Mouse (Mus musculus) liver, embryonic 14.5 days (tissue): ENCODE results near the gene Cacnb4.

Experiments used
- CTCF ChIP-seq: IDR thresholded peaks from 2 replicates; pipeline ENCODE4 v1.5.1; 2016; ENCODE audit warnings: antibody characterized with exemption, low read depth, control low read depth
- EP300 ChIP-seq: IDR thresholded peaks from 2 replicates; pipeline ENCODE4 v1.6.1; 2016; ENCODE audit warnings: antibody characterized with exemption, low read depth

- TF ChIP-seq EP300, result no peak
- TF ChIP-seq CTCF, result no peak
Measured at GRCm38 (mm10) chr2:52639530-52639875, 37.1 kb downstream of the Cacnb4 start.
